7 mouse cellular contexts compared by ENCODE assay signal in genomic region chr12:37880042-37881017, GRCm38 (mm10).
A peak's percentile ranks its signal among the peaks of the same experiment; 100 is the strongest.
DNase-seq lines count a peak whose midpoint lies in the region; ATAC-seq and TF ChIP-seq lines count a peak whose summit lies in the region.

No protein-coding gene starts in this region.

- no peak overlapping the region for H3K27ac ChIP-seq in brown adipose tissue, adult 24 weeks (replicated peaks; ENCODE audit: low read depth, low read length)
- H3K27ac ChIP-seq in liver, embryonic 14.5 days = no peak overlapping the region

- no peak overlapping the region for H3K9ac ChIP-seq in liver, embryonic 14.5 days (replicated peaks)

- H3K9me3 ChIP-seq in liver, embryonic 14.5 days (ENCODE audit: control insufficient read depth, low read length) = no peaks in the 10 kb centered on the region

- H3K4me1 ChIP-seq in brown adipose tissue, adult 24 weeks (ENCODE audit: control insufficient read depth, insufficient read depth, insufficient read length, low read length) = 0 out of 2 replicates have a peak, but pooled peaks cover 4% of the 10 kb centered on the region
- no peaks in the 10 kb centered on the region for H3K4me1 ChIP-seq in liver, embryonic 14.5 days (replicated peaks; ENCODE audit: control insufficient read depth in 2 of 2, insufficient read depth in 2 of 2, low read length in 1 of 2)

- TF ChIP-seq CTCF in liver, embryonic 14.5 days (IDR thresholded peaks at IDR 0.05; ENCODE audit: low read depth) = no peak

- peak; percentile 58 for DNase-seq in embryo, embryonic 11 days
- DNase-seq in heart, adult 18-20 months = peak; percentile 15 to 22
- peak; percentile 64 for DNase-seq in layer of hippocampus, adult 11-12 months (ENCODE audit: low spot score)
- no peak for DNase-seq in liver, embryonic 14.5 days (ENCODE audit: low read depth in 3 of 3, low spot score in 3 of 3)
- peak; percentile 17 for DNase-seq in retina, postnatal 7 days (ENCODE audit: low read depth, low spot score)
- no peak for DNase-seq in spleen, postnatal 4 days (ENCODE audit: low spot score in 2 of 2)

- 4% methylated on average over 26 of the region's 26 CpGs for WGBS in liver, embryonic 14.5 days (ENCODE audit: insufficient replicate concordance)

- H3K4me2 ChIP-seq in liver, embryonic 14.5 days (ENCODE audit: low read depth) = peak overlapping the region; percentile 36

- TF ChIP-seq EP300 in liver, embryonic 14.5 days (IDR thresholded peaks at IDR 0.05; ENCODE audit: low read depth) = no peak

- H3K36me3 ChIP-seq in liver, embryonic 14.5 days (replicated peaks; ENCODE audit: control insufficient read depth, insufficient read depth, low read depth) = no peaks in the 10 kb centered on the region

- peak overlapping the region; percentile 19 for H3K4me3 ChIP-seq in brown adipose tissue, adult 24 weeks (ENCODE audit: insufficient read depth, low read depth, low read length)
- H3K4me3 ChIP-seq in liver, embryonic 14.5 days (ENCODE audit: insufficient read depth in 1 of 2, low read depth in 2 of 2, low read length in 2 of 2) = peak overlapping the region in 1 of 2 experiments; percentile 32; a peak in 1 of 4 replicates

- peaks cover 3% of the 10 kb centered on the region; the same call in 1 of the 2 replicates for H3K27me3 ChIP-seq in liver, embryonic 14.5 days (ENCODE audit: control insufficient read depth, insufficient read depth, low read length)

- ATAC-seq in liver, embryonic 14.5 days (ENCODE audit: insufficient read depth) = no peak

Comparison
In these comparisons a context has a peak if more than half of its experiments do, and no peak if none do; other contexts are left out.
1. DNase-seq: peak in embryo, embryonic 11 days (single experiment), heart, adult 18-20 months (2 of 2), layer of hippocampus, adult 11-12 months (single experiment) and retina, postnatal 7 days (single experiment); none in liver, embryonic 14.5 days (0 of 3) and spleen, postnatal 4 days (0 of 2).